Mouse (Mus musculus): ENCODE measurements around the gene Vash1. TPM values are rescaled to one million over a fixed set of nuclear protein-coding genes. Genes with fewer than 3 reads are reported as not detected.

Gene Vash1
- polyA plus RNA-seq, 1 experiment from 2014 or later = 8.9 TPM

GRCm38 (mm10) chr12:86679546-86679930, 1.0 kb downstream of the Vash1 start:
- peak overlapping the region; percentile 79 for H3K4me3 ChIP-seq (ENCODE audit: low read length)
- WGBS = 4% methylated on average over 9 of the region's 9 CpGs
- H3K36me3 ChIP-seq (ENCODE audit: control insufficient read depth, insufficient read depth) = no peaks in the 10 kb centered on the region
- no peak for ATAC-seq (replicated peaks; ENCODE audit: extremely low read depth, insufficient read depth, low FRiP score)
- no peaks in the 10 kb centered on the region; the same call in 1 of the 2 replicates for H3K9me3 ChIP-seq (replicated peaks; ENCODE audit: control insufficient read depth, low read length)
- H3K4me2 ChIP-seq (ENCODE audit: low read depth, low read length) = peak overlapping the region; percentile 91
- H3K27ac ChIP-seq (ENCODE audit: low read length) = peak overlapping the region; percentile 70
- peaks cover 24% of the 10 kb centered on the region for H3K4me1 ChIP-seq (ENCODE audit: control insufficient read depth, insufficient read depth, low read length)
- H3K27me3 ChIP-seq (ENCODE audit: control insufficient read depth, insufficient read depth, low read length) = no peaks in the 10 kb centered on the region
- H3K9ac ChIP-seq (ENCODE audit: low read length) = peak overlapping the region; percentile 87

- Histone ChIP-seq H3K36me3 (ENCODE audit: control insufficient read depth, insufficient read depth) (no peaks in the 10 kb centered on the region), H3K9ac (ENCODE audit: low read length) (peak overlapping the region; percentile 87), H3K27me3 (ENCODE audit: control insufficient read depth, insufficient read depth, low read length) (no peaks in the 10 kb centered on the region), H3K27ac (ENCODE audit: low read length) (peak overlapping the region; percentile 70), H3K9me3 (replicated peaks; ENCODE audit: control insufficient read depth, low read length) (no peaks in the 10 kb centered on the region), H3K4me2 (ENCODE audit: low read depth, low read length) (peak overlapping the region; percentile 91), H3K4me1 (ENCODE audit: control insufficient read depth, insufficient read depth, low read length) (peaks cover 24% of the 10 kb centered on the region), H3K4me3 (ENCODE audit: low read length) (peak overlapping the region; percentile 79)
- 23% methylated on average over 12 of the region's 12 CpGs for WGBS
- ATAC-seq (replicated peaks; ENCODE audit: extremely low read depth, insufficient read depth, low FRiP score) = no peak
Observed at GRCm38 (mm10) chr12:86679991-86680491, 1.5 kb downstream of the Vash1 start.

- Histone ChIP-seq H3K4me2 (ENCODE audit: low read depth, low read length) (peak overlapping the region; percentile 91), H3K27me3 (ENCODE audit: control insufficient read depth, insufficient read depth, low read length) (no peaks in the 10 kb centered on the region), H3K36me3 (ENCODE audit: control insufficient read depth, insufficient read depth) (no peaks in the 10 kb centered on the region), H3K27ac (ENCODE audit: low read length) (peak overlapping the region; percentile 70), H3K4me1 (ENCODE audit: control insufficient read depth, insufficient read depth, low read length) (peaks cover 30% of the 10 kb centered on the region), H3K9ac (ENCODE audit: low read length) (peak overlapping the region; percentile 87), H3K4me3 (ENCODE audit: low read length) (peak overlapping the region; percentile 79), H3K9me3 (replicated peaks; ENCODE audit: control insufficient read depth, low read length) (no peaks in the 10 kb centered on the region)
- ATAC-seq (replicated peaks; ENCODE audit: extremely low read depth, insufficient read depth, low FRiP score) = no peak
- 16% methylated on average over 11 of the region's 11 CpGs for WGBS
Observed at GRCm38 (mm10) chr12:86680591-86681193, 2.2 kb downstream of the Vash1 start.

- ATAC-seq (replicated peaks; ENCODE audit: extremely low read depth, insufficient read depth, low FRiP score) = no peak
- Histone ChIP-seq H3K4me1 (ENCODE audit: control insufficient read depth, insufficient read depth, low read length) (peaks cover 32% of the 10 kb centered on the region), H3K36me3 (ENCODE audit: control insufficient read depth, insufficient read depth) (no peaks in the 10 kb centered on the region), H3K27me3 (ENCODE audit: control insufficient read depth, insufficient read depth, low read length) (no peaks in the 10 kb centered on the region), H3K9me3 (replicated peaks; ENCODE audit: control insufficient read depth, low read length) (no peaks in the 10 kb centered on the region), H3K9ac (ENCODE audit: low read length) (no peak overlapping the region), H3K4me2 (ENCODE audit: low read depth, low read length) (peak overlapping the region; percentile 38; the same call in 1 of the 2 replicates), H3K27ac (ENCODE audit: low read length) (no peak overlapping the region), H3K4me3 (ENCODE audit: low read length) (0 out of 2 replicates have a peak overlapping the region, but pooled peaks have one; percentile 14)
- WGBS = 78% methylated on average over 9 of the region's 9 CpGs
Observed at GRCm38 (mm10) chr12:86681626-86682025, 3.1 kb downstream of the Vash1 start.

GRCm38 (mm10) chr12:86682178-86682577, 3.7 kb downstream of the Vash1 start:
- Histone ChIP-seq H3K9me3 (replicated peaks; ENCODE audit: control insufficient read depth, low read length) (no peaks in the 10 kb centered on the region), H3K9ac (ENCODE audit: low read length) (peak overlapping the region; percentile 22; the same call in 1 of the 2 replicates), H3K27me3 (ENCODE audit: control insufficient read depth, insufficient read depth, low read length) (no peaks in the 10 kb centered on the region), H3K27ac (ENCODE audit: low read length) (0 out of 2 replicates have a peak overlapping the region, but pooled peaks have one; percentile 16), H3K4me2 (ENCODE audit: low read depth, low read length) (peak overlapping the region; percentile 38; the same call in 1 of the 2 replicates), H3K36me3 (ENCODE audit: control insufficient read depth, insufficient read depth) (no peaks in the 10 kb centered on the region), H3K4me1 (ENCODE audit: control insufficient read depth, insufficient read depth, low read length) (peaks cover 35% of the 10 kb centered on the region), H3K4me3 (ENCODE audit: low read length) (0 out of 2 replicates have a peak overlapping the region, but pooled peaks have one; percentile 14)
- WGBS = 71% methylated on average over 8 of the region's 8 CpGs
- no peak for ATAC-seq (replicated peaks; ENCODE audit: extremely low read depth, insufficient read depth, low FRiP score)

- WGBS = 53% methylated on average over 7 of the region's 7 CpGs
- Histone ChIP-seq H3K4me1 (ENCODE audit: control insufficient read depth, insufficient read depth, low read length) (peaks cover 33% of the 10 kb centered on the region), H3K36me3 (ENCODE audit: control insufficient read depth, insufficient read depth) (0 out of 2 replicates have a peak, but pooled peaks cover under 1% of the 10 kb centered on the region), H3K4me2 (ENCODE audit: low read depth, low read length) (peak overlapping the region; percentile 0; the same call in 1 of the 2 replicates), H3K9me3 (replicated peaks; ENCODE audit: control insufficient read depth, low read length) (no peaks in the 10 kb centered on the region), H3K9ac (ENCODE audit: low read length) (no peak overlapping the region), H3K27me3 (ENCODE audit: control insufficient read depth, insufficient read depth, low read length) (no peaks in the 10 kb centered on the region), H3K27ac (ENCODE audit: low read length) (no peak overlapping the region), H3K4me3 (ENCODE audit: low read length) (no peak overlapping the region)
- ATAC-seq (replicated peaks; ENCODE audit: extremely low read depth, insufficient read depth, low FRiP score) = no peak
Observed at GRCm38 (mm10) chr12:86683698-86684097, 5.2 kb downstream of the Vash1 start.

GRCm38 (mm10) chr12:86685275-86685674, 6.8 kb downstream of the Vash1 start:
- no peak for ATAC-seq (replicated peaks; ENCODE audit: extremely low read depth, insufficient read depth, low FRiP score)
- H3K27me3 ChIP-seq (ENCODE audit: control insufficient read depth, insufficient read depth, low read length) = no peaks in the 10 kb centered on the region
- H3K27ac ChIP-seq (ENCODE audit: low read length) = no peak overlapping the region
- H3K4me2 ChIP-seq (ENCODE audit: low read depth, low read length) = no peak overlapping the region
- H3K9ac ChIP-seq (ENCODE audit: low read length) = 0 out of 2 replicates have a peak overlapping the region, but pooled peaks have one; percentile 25
- H3K4me1 ChIP-seq (ENCODE audit: control insufficient read depth, insufficient read depth, low read length) = peaks cover 31% of the 10 kb centered on the region
- H3K4me3 ChIP-seq (ENCODE audit: low read length) = no peak overlapping the region
- 43% methylated on average over 9 of the region's 9 CpGs for WGBS
- H3K36me3 ChIP-seq (ENCODE audit: control insufficient read depth, insufficient read depth) = 0 out of 2 replicates have a peak, but pooled peaks cover 4% of the 10 kb centered on the region
- no peaks in the 10 kb centered on the region for H3K9me3 ChIP-seq (replicated peaks; ENCODE audit: control insufficient read depth, low read length)

GRCm38 (mm10) chr12:86686551-86687330, 8.2 kb downstream of the Vash1 start:
- no peak overlapping the region for H3K9ac ChIP-seq (ENCODE audit: low read length)
- H3K4me3 ChIP-seq (ENCODE audit: low read length) = no peak overlapping the region
- ATAC-seq (replicated peaks; ENCODE audit: extremely low read depth, insufficient read depth, low FRiP score) = no peak
- WGBS = 57% methylated on average over 9 of the region's 13 CpGs
- peak overlapping the region; percentile 70 for H3K27ac ChIP-seq (ENCODE audit: low read length)
- 0 out of 2 replicates have a peak, but pooled peaks cover 4% of the 10 kb centered on the region for H3K36me3 ChIP-seq (ENCODE audit: control insufficient read depth, insufficient read depth)
- no peaks in the 10 kb centered on the region for H3K9me3 ChIP-seq (replicated peaks; ENCODE audit: control insufficient read depth, low read length)
- H3K4me1 ChIP-seq (ENCODE audit: control insufficient read depth, insufficient read depth, low read length) = peaks cover 24% of the 10 kb centered on the region
- H3K4me2 ChIP-seq (ENCODE audit: low read depth, low read length) = 0 out of 2 replicates have a peak overlapping the region, but pooled peaks have one; percentile 13
- no peaks in the 10 kb centered on the region for H3K27me3 ChIP-seq (ENCODE audit: control insufficient read depth, insufficient read depth, low read length)
